Mouse (Mus musculus): ENCODE results near the gene H1foo.

DNA sequence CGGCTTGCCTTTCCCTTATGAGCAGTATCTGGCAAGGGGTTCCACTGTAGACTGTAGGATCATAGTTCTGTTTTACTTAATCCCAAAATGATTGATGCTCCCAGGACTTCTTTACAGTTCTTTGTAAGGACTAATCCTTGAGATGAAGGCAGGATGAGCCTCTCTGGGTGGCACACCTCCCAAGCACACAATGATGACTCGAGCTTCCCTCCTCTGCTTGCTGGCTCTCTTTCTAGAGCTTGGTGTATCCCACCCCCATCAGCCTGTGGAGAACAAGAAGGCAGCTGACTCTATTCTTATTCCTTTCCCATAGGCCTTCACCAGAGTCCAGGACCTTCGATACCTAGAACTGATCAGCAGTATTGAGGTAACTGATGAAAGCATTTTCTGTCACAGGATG is 42.2 kb upstream of the H1foo start:
- TF ChIP-seq CTCF (IDR thresholded peaks at IDR 0.05; ENCODE audit: borderline replicate concordance, extremely low read depth, insufficient read depth, insufficient read length), result no peak
- no peak for TF ChIP-seq POLR2A (IDR thresholded peaks at IDR 0.05; ENCODE audit: borderline replicate concordance, extremely low read depth, insufficient read depth, insufficient read length, poor library complexity, severe bottlenecking)
